8 mouse cellular contexts compared by ENCODE assay signal in the genomic region with DNA sequence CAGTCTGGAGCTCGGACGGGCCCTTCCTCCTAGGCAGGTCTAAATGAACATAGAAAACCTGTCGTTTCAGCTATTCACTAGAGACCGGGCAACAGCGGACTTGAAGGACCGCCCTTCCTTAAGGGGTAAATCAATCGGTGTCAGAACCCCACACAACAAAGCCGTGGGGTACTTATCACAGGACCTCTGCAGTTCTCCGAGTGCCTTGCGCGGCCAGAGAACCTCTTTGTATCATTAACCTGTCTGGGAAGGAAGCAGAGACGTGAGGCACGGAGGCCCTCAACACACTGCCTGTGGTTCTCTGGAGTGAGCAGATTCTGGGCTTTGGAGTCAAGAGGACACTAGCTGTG. TPM values are rescaled to one million over a fixed set of nuclear protein-coding genes. Genes with fewer than 3 reads are reported as not detected.
DNase-seq lines count a peak whose midpoint lies in the region; ATAC-seq and TF ChIP-seq lines count a peak whose summit lies in the region.

No protein-coding gene starts in this region.

- peak overlapping the region; percentile 73 for H3K4me3 ChIP-seq in kidney, embryonic 15.5 days (replicated peaks)
- peak overlapping the region; percentile 83 for H3K4me3 ChIP-seq in bone marrow macrophage, adult 2 months (ENCODE audit: insufficient read depth, low read length)
- H3K4me3 ChIP-seq in hindbrain, embryonic 12.5 days, result peak overlapping the region; percentile 82
- peak overlapping the region; percentile 92 for H3K4me3 ChIP-seq in megakaryocyte, embryonic 14.5 days (replicated peaks)

- no peak for TF ChIP-seq CTCF in bone marrow macrophage, adult 2 months (IDR thresholded peaks at IDR 0.05; ENCODE audit: low read depth, low read length)

- DNase-seq in kidney, postnatal 36 days, result no peak
- DNase-seq in cerebellum, adult 18-20 months, result no peak
- DNase-seq in Muller cell, postnatal 12 days (ENCODE audit: inconsistent ontology term), result no peak
- no peak for DNase-seq in yolk sac, embryonic 10.5 days (ENCODE audit: low spot score)

- H3K4me2 ChIP-seq in kidney, embryonic 15.5 days, result peak overlapping the region; percentile 87
- H3K4me2 ChIP-seq in hindbrain, embryonic 12.5 days (replicated peaks), result peak overlapping the region; percentile 85

- no peaks in the 10 kb centered on the region for H3K9me3 ChIP-seq in kidney, embryonic 15.5 days (replicated peaks)
- H3K9me3 ChIP-seq in hindbrain, embryonic 12.5 days (replicated peaks), result no peaks in the 10 kb centered on the region
- no peaks in the 10 kb centered on the region for H3K9me3 ChIP-seq in megakaryocyte, embryonic 14.5 days

- H3K27ac ChIP-seq in kidney, embryonic 15.5 days, result peak overlapping the region; percentile 93
- H3K27ac ChIP-seq in bone marrow macrophage, adult 2 months (ENCODE audit: insufficient read depth, low read depth, low read length), result peak overlapping the region; percentile 89
- H3K27ac ChIP-seq in hindbrain, embryonic 12.5 days, result peak overlapping the region; percentile 86

- 1% methylated on average over 13 of the region's 13 CpGs for WGBS in kidney, embryonic 15.5 days
- WGBS in hindbrain, embryonic 12.5 days, result 1% methylated on average over 13 of the region's 13 CpGs

- no peaks in the 10 kb centered on the region for H3K27me3 ChIP-seq in kidney, embryonic 15.5 days
- H3K27me3 ChIP-seq in hindbrain, embryonic 12.5 days, result no peaks in the 10 kb centered on the region
- H3K27me3 ChIP-seq in megakaryocyte, embryonic 14.5 days (replicated peaks), result no peaks in the 10 kb centered on the region

- H3K9ac ChIP-seq in kidney, embryonic 15.5 days, result peak overlapping the region; percentile 87
- H3K9ac ChIP-seq in hindbrain, embryonic 12.5 days, result peak overlapping the region; percentile 85

- peak; percentile 59 for ATAC-seq in kidney, embryonic 15.5 days (replicated peaks; ENCODE audit: low FRiP score)
- peak; percentile 11 for ATAC-seq in hindbrain, embryonic 12.5 days (ENCODE audit: low FRiP score)

- no peak for TF ChIP-seq POLR2A in bone marrow macrophage, adult 2 months (IDR thresholded peaks at IDR 0.05; ENCODE audit: borderline replicate concordance, low read depth, low read length)

- H3K4me1 ChIP-seq in kidney, embryonic 15.5 days, result peaks cover 23% of the 10 kb centered on the region
- H3K4me1 ChIP-seq in bone marrow macrophage, adult 2 months (ENCODE audit: control insufficient read depth, insufficient read depth, low read length), result peaks cover 17% of the 10 kb centered on the region
- H3K4me1 ChIP-seq in hindbrain, embryonic 12.5 days, result peaks cover 26% of the 10 kb centered on the region
- peaks cover 78% of the 10 kb centered on the region for H3K4me1 ChIP-seq in megakaryocyte, embryonic 14.5 days

- H3K36me3 ChIP-seq in kidney, embryonic 15.5 days, result peaks cover 38% of the 10 kb centered on the region
- H3K36me3 ChIP-seq in hindbrain, embryonic 12.5 days, result peaks cover 23% of the 10 kb centered on the region
- peaks cover 65% of the 10 kb centered on the region for H3K36me3 ChIP-seq in megakaryocyte, embryonic 14.5 days (replicated peaks; ENCODE audit: low read length)

RNA-seq across cellular contexts. Expression of a gene that starts 0.6 kb away (rescaled TPM):
- 54.1 and 56.4 TPM in 2 replicates for polyA plus RNA-seq in kidney, embryonic 15.5 days (2015; fragmentation: Nextera tagmentation; extraction: Ambion mirVana)
- polyA plus RNA-seq in bone marrow macrophage, adult 2 months (2012; ENCODE audit: insufficient read depth, insufficient read length, missing spikeins), result 58.2 and 59.0 TPM in 2 replicates
- polyA plus RNA-seq in hindbrain, embryonic 12.5 days (2016; fragmentation: Nextera tagmentation; extraction: Ambion mirVana), result 49.6 and 51.0 TPM in 2 replicates
- 5.6 and 29.3 TPM in 2 replicates for polyA plus RNA-seq in megakaryocyte, embryonic 14.5 days (2012; ENCODE audit: insufficient read depth, low replicate concordance)

RNA-seq across cellular contexts. Expression of a gene that starts 0.7 kb away (rescaled TPM):
- polyA plus RNA-seq in kidney, embryonic 15.5 days (2015; fragmentation: Nextera tagmentation; extraction: Ambion mirVana), result 19.8 and 20.9 TPM in 2 replicates
- polyA plus RNA-seq in bone marrow macrophage, adult 2 months (2012; ENCODE audit: insufficient read depth, insufficient read length, missing spikeins), result 7.1 and 8.8 TPM in 2 replicates
- 22.6 and 23.0 TPM in 2 replicates for polyA plus RNA-seq in hindbrain, embryonic 12.5 days (2016; fragmentation: Nextera tagmentation; extraction: Ambion mirVana)
- 1.3 and 2.5 TPM in 2 replicates for polyA plus RNA-seq in megakaryocyte, embryonic 14.5 days (2012; ENCODE audit: insufficient read depth, low replicate concordance)

RNA-seq across cellular contexts. Expression of a gene that starts 35.1 kb away (rescaled TPM):
- polyA plus RNA-seq in kidney, embryonic 15.5 days (2015; fragmentation: Nextera tagmentation; extraction: Ambion mirVana), result 76.8 and 80.8 TPM in 2 replicates
- polyA plus RNA-seq in bone marrow macrophage, adult 2 months (2012; ENCODE audit: insufficient read depth, insufficient read length, missing spikeins), result 24.0 and 26.3 TPM in 2 replicates
- polyA plus RNA-seq in hindbrain, embryonic 12.5 days (2016; fragmentation: Nextera tagmentation; extraction: Ambion mirVana), result 229 and 234 TPM in 2 replicates
- polyA plus RNA-seq in megakaryocyte, embryonic 14.5 days (2012; ENCODE audit: insufficient read depth, low replicate concordance), result 7.1 and 8.5 TPM in 2 replicates

RNA-seq across cellular contexts. Expression of a gene that starts 43.7 kb away (rescaled TPM):
- polyA plus RNA-seq in kidney, embryonic 15.5 days (2015; fragmentation: Nextera tagmentation; extraction: Ambion mirVana), result not detected in 2 replicates
- not detected in 2 replicates for polyA plus RNA-seq in bone marrow macrophage, adult 2 months (2012; ENCODE audit: insufficient read depth, insufficient read length, missing spikeins)
- polyA plus RNA-seq in hindbrain, embryonic 12.5 days (2016; fragmentation: Nextera tagmentation; extraction: Ambion mirVana), result not detected in 2 replicates
- polyA plus RNA-seq in megakaryocyte, embryonic 14.5 days (2012; ENCODE audit: insufficient read depth, low replicate concordance), result not detected in 2 replicates
